Mouse (Mus musculus) layer of hippocampus, adult 2 months (tissue): ENCODE results near the gene Lman2l. TPM values are rescaled to one million over a fixed set of nuclear protein-coding genes. Genes with fewer than 3 reads are reported as not detected.

Experiments used
- DNase-seq, 2 experiments: peaks; one replicate each; pipeline ENCODE4 v3.0.0; 2022; ENCODE audit warnings: low spot score in 2 of 2
- H3K27ac ChIP-seq: fragments of 200-600 bp; 2 replicates; pipeline ENCODE4 v1.8.1; 2022
- H3K4me3 ChIP-seq: fragments of 200-600 bp; 2 replicates; pipeline ENCODE4 v1.8.1; 2022; ENCODE audit warnings: mild to moderate bottlenecking
- CTCF ChIP-seq: fragments of 200-600 bp; conservative IDR thresholded peaks from 2 replicates; pipeline ENCODE4 v1.8.1; 2022; ENCODE audit warnings: antibody characterized with exemption, mild to moderate bottlenecking, moderate library complexity
- total RNA-seq, 2 experiments: library from RNA; stranded (reverse); gene quantifications; 2 replicates each; pipeline ENCODE4 v1.2.3; 2021

The Lman2l gene
- total RNA-seq, 2 experiments from 2014 or later, result 73.2 to 77.2 TPM

GRCm38 (mm10) chr1:36371934-36372845 lies 72.9 kb downstream of the Lman2l start, which contains the start of gene Fer1l5:
Fer1l5 (plus strand) TSS chr1:36372291.
- no peak for DNase-seq
- Histone ChIP-seq H3K4me3 (no peak within 1 kb of the TSS), H3K27ac (no peak within 1 kb of the TSS)
- TF ChIP-seq CTCF, result no peak

DNA sequence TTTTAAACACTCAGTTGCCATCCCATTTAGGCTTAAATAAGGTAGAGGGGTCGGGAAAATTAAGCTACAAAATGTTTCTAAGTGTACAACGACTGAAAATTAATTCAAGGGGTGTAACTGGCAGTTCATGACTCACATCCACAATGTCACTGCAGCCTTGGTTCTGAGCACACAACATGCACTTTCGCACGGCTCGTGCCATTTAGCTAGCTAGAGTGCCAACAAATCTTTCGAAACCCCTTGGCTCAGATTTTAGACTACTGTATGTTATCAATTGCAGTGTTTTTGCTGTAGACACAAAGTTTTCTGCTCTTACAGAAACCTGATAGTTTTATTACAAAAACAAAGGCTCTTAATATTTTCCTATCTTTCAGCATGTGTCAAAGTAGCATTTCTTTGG lies 74.2 kb downstream of the Lman2l start:
- no peak overlapping the region for H3K4me3 ChIP-seq
- no peak overlapping the region for H3K27ac ChIP-seq
- no peak for DNase-seq
- TF ChIP-seq CTCF, result no peak

Other genes starting within 250 kb of the Lman2l start
- gene Uggt1, start 200.6 kb downstream of the Lman2l start, total RNA-seq, result 10 to 100 TPM; 37.1 to 39.0 TPM
- under 1 TPM; 0.44 to 0.92 TPM for gene Neurl3, start 170.6 kb downstream of the Lman2l start, total RNA-seq
- 10 to 100 TPM; 15.1 to 15.4 TPM for gene Arid5a, start 137.5 kb downstream of the Lman2l start, total RNA-seq
- 10 to 100 TPM; 76.1 to 76.8 TPM for gene Kansl3, start 76.1 kb downstream of the Lman2l start, total RNA-seq
- not detected for gene Fer1l5, start 73.0 kb downstream of the Lman2l start, total RNA-seq
- gene Cnnm4, start 26.3 kb upstream of the Lman2l start, total RNA-seq, result 10 to 100 TPM; 16.9 to 17.2 TPM
- 10 to 100 TPM; 33.1 to 38.1 TPM for gene Cnnm3, start 66.6 kb upstream of the Lman2l start, total RNA-seq
- gene Ankrd23, start 91.6 kb upstream of the Lman2l start, total RNA-seq, result 10 to 100 TPM in 1 of 2 experiments, 1 to 10 TPM in 1; 6.8 to 10.3 TPM
- not detected for gene Gm42417, start 94.2 kb upstream of the Lman2l start, total RNA-seq
- 10 to 100 TPM; 13.4 to 13.7 TPM for gene Ankrd39, start 102.2 kb upstream of the Lman2l start, total RNA-seq
- gene Sema4c, start 113.1 kb upstream of the Lman2l start, total RNA-seq, result 10 to 100 TPM; 13.4 to 13.6 TPM
- gene Fam178b, start 237.9 kb upstream of the Lman2l start, total RNA-seq, result not detected
- 100 to 1,000 TPM; 610 to 649 TPM for gene Cox5b, start 246.2 kb upstream of the Lman2l start, total RNA-seq